ENCODE assay signal across 8 mouse cellular contexts in the genomic region with DNA sequence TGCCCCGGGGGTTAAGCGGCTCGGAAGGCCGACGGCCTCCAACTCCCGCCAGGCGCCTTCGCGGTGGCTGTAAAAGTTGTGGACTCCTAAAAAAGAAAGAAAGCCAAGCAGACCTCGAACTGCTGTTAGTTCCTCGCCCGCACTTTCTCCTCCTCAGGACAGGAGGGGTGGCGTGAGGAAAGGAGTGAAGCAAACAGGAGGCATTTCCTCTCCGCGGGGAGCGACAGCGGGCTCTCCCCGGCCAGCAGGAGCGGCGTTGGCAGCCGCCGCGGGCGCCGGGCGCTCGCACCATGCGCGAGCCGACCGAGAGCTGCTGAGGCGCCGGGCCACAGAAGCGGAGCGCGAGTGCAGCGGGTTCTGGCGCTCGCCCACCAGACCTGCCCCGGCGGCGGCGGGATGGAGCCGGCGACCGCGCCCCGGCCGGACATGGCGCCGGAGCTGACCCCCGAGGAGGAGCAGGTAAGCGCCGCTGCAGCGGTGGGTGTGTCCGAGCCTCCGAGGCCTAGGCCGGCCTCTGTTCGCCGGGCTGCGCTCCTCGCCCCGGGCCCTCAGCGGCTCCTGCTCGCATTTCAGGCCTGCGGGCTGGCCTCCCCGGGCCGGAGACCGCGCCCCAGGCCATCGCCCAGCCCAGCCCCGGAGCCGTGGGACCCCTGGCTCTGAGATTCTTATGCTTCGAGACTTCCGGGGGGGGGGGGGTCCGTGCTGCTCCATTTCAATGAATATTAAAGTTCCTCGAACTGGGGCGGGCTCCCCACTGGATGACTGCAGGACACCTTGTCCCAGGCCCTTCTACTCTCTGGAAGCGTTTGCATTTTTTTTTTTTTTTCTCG. TPM values are rescaled to one million over a fixed set of nuclear protein-coding genes. Genes with fewer than 3 reads are reported as not detected.
DNase-seq lines count a peak whose midpoint lies in the region; ATAC-seq lines count a peak whose summit lies in the region.

No protein-coding gene starts in this region.

- H3K36me3 ChIP-seq in forebrain, embryonic 16.5 days (ENCODE audit: control insufficient read depth, insufficient read depth): no peaks in the 10 kb centered on the region

- H3K9ac ChIP-seq in forebrain, embryonic 16.5 days (replicated peaks; ENCODE audit: low read depth, low read length): peak overlapping the region; percentile 93

- peak; percentile 69 for DNase-seq in NIH3T3 (ENCODE audit: low read depth)
- DNase-seq in cerebellum, adult 18-20 months: peak; percentile 50 to 73
- peak; percentile 70 for DNase-seq in heart, postnatal 4 days
- DNase-seq in layer of hippocampus, postnatal 36 days: peak; percentile 58 to 67
- DNase-seq in lung, postnatal 36 days: peak; percentile 66
- peak; percentile 42 to 50 for DNase-seq in right cerebral cortex, postnatal 10 days (ENCODE audit: low spot score in 2 of 2)
- peak; percentile 56 for DNase-seq in urinary bladder, postnatal 25 days (ENCODE audit: low spot score)

- H3K4me3 ChIP-seq in forebrain, embryonic 16.5 days (replicated peaks; ENCODE audit: low read length): peak overlapping the region; percentile 83

- peaks cover 14% of the 10 kb centered on the region for H3K4me1 ChIP-seq in forebrain, embryonic 16.5 days (replicated peaks; ENCODE audit: control insufficient read depth, insufficient read depth, low read length)

- H3K4me2 ChIP-seq in forebrain, embryonic 16.5 days (ENCODE audit: low read length): peak overlapping the region; percentile 66

- no peaks in the 10 kb centered on the region for H3K27me3 ChIP-seq in forebrain, embryonic 16.5 days (replicated peaks; ENCODE audit: control insufficient read depth, insufficient read depth, low read length)

- H3K9me3 ChIP-seq in forebrain, embryonic 16.5 days (ENCODE audit: control insufficient read depth, low read length): no peaks in the 10 kb centered on the region

- H3K27ac ChIP-seq in forebrain, embryonic 16.5 days (ENCODE audit: low read length): peak overlapping the region; percentile 95

- 0% methylated on average over 68 of the region's 80 CpGs for WGBS in forebrain, embryonic 16.5 days

- ATAC-seq in forebrain, embryonic 16.5 days: peak; percentile 66

RNA-seq across cellular contexts. Expression of a gene that starts 0.7 kb away (rescaled TPM):
- 24.7 and 26.9 TPM in 2 replicates for polyA plus RNA-seq in forebrain, embryonic 16.5 days (2015; fragmentation: Nextera tagmentation; extraction: Ambion mirVana)
- total RNA-seq in heart, postnatal 4 days (2021): 10 to 100 TPM; 24.5 to 25.1 TPM
- total RNA-seq in layer of hippocampus, postnatal 36 days (2021): 10 to 100 TPM; 30.4 to 31.7 TPM

RNA-seq across cellular contexts. Expression of a gene that starts 44.7 kb away (rescaled TPM):
- polyA plus RNA-seq in forebrain, embryonic 16.5 days (2015; fragmentation: Nextera tagmentation; extraction: Ambion mirVana): 34.0 and 35.3 TPM in 2 replicates
- 1 to 10 TPM; 8.6 to 9.1 TPM for total RNA-seq in heart, postnatal 4 days (2021)
- total RNA-seq in layer of hippocampus, postnatal 36 days (2021): 10 to 100 TPM; 15.4 to 17.9 TPM

RNA-seq across cellular contexts. Expression of a gene that starts 58.1 kb away (rescaled TPM):
- polyA plus RNA-seq in forebrain, embryonic 16.5 days (2015; fragmentation: Nextera tagmentation; extraction: Ambion mirVana): 79.4 and 81.1 TPM in 2 replicates
- total RNA-seq in heart, postnatal 4 days (2021): 10 to 100 TPM; 53.5 to 54.4 TPM
- 10 to 100 TPM; 54.7 to 56.3 TPM for total RNA-seq in layer of hippocampus, postnatal 36 days (2021)

Comparison
In these comparisons a context has a peak if more than half of its experiments do, and no peak if none do; other contexts are left out.
1. Peak in every context shown above with its lines: DNase-seq, ATAC-seq, H3K4me3 ChIP-seq and H3K27ac ChIP-seq.